Mouse (Mus musculus) urinary bladder, postnatal 25 days (tissue): Measurements from ENCODE around the gene Stk11ip.

Experiments
- DNase-seq: peaks from one replicate; pipeline ENCODE4 v3.0.0; 2022; ENCODE audit warnings: low spot score

Gene Stk11ip

GRCm38 (mm10) chr1:75541496-75541895 is 20.2 kb downstream of the Stk11ip start:
- no peak for DNase-seq

GRCm38 (mm10) chr1:75544351-75544750 is 23.0 kb downstream of the Stk11ip start:
- no peak for DNase-seq

- peak; percentile 57 for DNase-seq
These were observed 24.9 kb downstream of the Stk11ip start, which contains the start of gene Slc4a3 for GRCm38 (mm10) chr1:75545965-75546956. Gene Slc4a3, plus strand, starts transcription at chr1:75546266.

GRCm38 (mm10) chr1:75547351-75547750 is 26.0 kb downstream of the Stk11ip start:
- no peak for DNase-seq

GRCm38 (mm10) chr1:75548083-75548482 is 26.8 kb downstream of the Stk11ip start:
- no peak for DNase-seq

- DNase-seq: no peak
These were observed 27.5 kb downstream of the Stk11ip start for GRCm38 (mm10) chr1:75548871-75549270.

- DNase-seq: no peak
These were observed 28.3 kb downstream of the Stk11ip start for GRCm38 (mm10) chr1:75549289-75550279.

- no peak for DNase-seq
These were observed 29.3 kb downstream of the Stk11ip start for GRCm38 (mm10) chr1:75550586-75550985.

- no peak for DNase-seq
These were observed 34.4 kb downstream of the Stk11ip start for GRCm38 (mm10) chr1:75555680-75556079.

- no peak for DNase-seq
These were observed 34.9 kb downstream of the Stk11ip start for GRCm38 (mm10) chr1:75556143-75556781.

GRCm38 (mm10) chr1:75557041-75557440 is 35.7 kb downstream of the Stk11ip start:
- no peak for DNase-seq

GRCm38 (mm10) chr1:75558388-75559178 is 37.3 kb downstream of the Stk11ip start:
- no peak for DNase-seq

GRCm38 (mm10) chr1:75559212-75559925 is 38.0 kb downstream of the Stk11ip start:
- peak; percentile 87 for DNase-seq

- no peak for DNase-seq
These were observed 39.0 kb downstream of the Stk11ip start for GRCm38 (mm10) chr1:75560206-75560913.

- no peak for DNase-seq
These were observed 40.0 kb downstream of the Stk11ip start for GRCm38 (mm10) chr1:75561221-75561897.

GRCm38 (mm10) chr1:75561898-75562238 is 40.5 kb downstream of the Stk11ip start:
- no peak for DNase-seq

- DNase-seq: no peak
These were observed 42.8 kb downstream of the Stk11ip start for GRCm38 (mm10) chr1:75564102-75564501.

- no peak for DNase-seq
These were observed 43.6 kb downstream of the Stk11ip start for GRCm38 (mm10) chr1:75564916-75565315.

GRCm38 (mm10) chr1:75565616-75566015 is 44.3 kb downstream of the Stk11ip start:
- DNase-seq: no peak
